Mouse (Mus musculus): ENCODE measurements at regions not wholly inside any gene's neighbourhood (a gene's known extent, or its start where the extent isn't known, plus 50 kb on each side); places are given as distances from the start of the nearest gene placed in this dataset.

GRCm38 (mm10) chr13:47298010-47298409 is 175.6 kb downstream of the Rnf144b start:
- DNase-seq: no peak

GRCm38 (mm10) chr13:47300486-47300885 is 178.0 kb downstream of the Rnf144b start:
- no peak for DNase-seq

GRCm38 (mm10) chr13:47301070-47301469 is 178.6 kb downstream of the Rnf144b start:
- peak; percentile 1 to 10 for DNase-seq

GRCm38 (mm10) chr13:47309492-47309891 is 187.0 kb downstream of the Rnf144b start:
- DNase-seq: no peak

GRCm38 (mm10) chr13:47310751-47311202 is 188.3 kb downstream of the Rnf144b start:
- DNase-seq: no peak

GRCm38 (mm10) chr13:47319549-47319948 is 197.1 kb downstream of the Rnf144b start:
- no peak for DNase-seq

GRCm38 (mm10) chr13:47321876-47322275 is 199.4 kb downstream of the Rnf144b start:
- no peak for DNase-seq

GRCm38 (mm10) chr13:47335996-47336684 is 213.7 kb downstream of the Rnf144b start:
- DNase-seq: no peak

- DNase-seq: no peak
These were observed 214.5 kb downstream of the Rnf144b start for GRCm38 (mm10) chr13:47336865-47337441.

- DNase-seq: no peak
These were observed 217.0 kb downstream of the Rnf144b start for GRCm38 (mm10) chr13:47339411-47339810.

- DNase-seq: no peak
These were observed 219.9 kb downstream of the Rnf144b start for GRCm38 (mm10) chr13:47342361-47342760.

GRCm38 (mm10) chr13:47345576-47345975 is 223.1 kb downstream of the Rnf144b start:
- peak in 1 of 2 experiments; percentile 11 for DNase-seq

GRCm38 (mm10) chr13:47347835-47348234 is 225.4 kb downstream of the Rnf144b start:
- no peak for DNase-seq

GRCm38 (mm10) chr13:47348517-47349145 is 226.2 kb downstream of the Rnf144b start:
- DNase-seq: peak; percentile 49 to 86

- DNase-seq: no peak
These were observed 232.0 kb downstream of the Rnf144b start for GRCm38 (mm10) chr13:47354446-47354845.

GRCm38 (mm10) chr13:47355169-47355568 is 232.7 kb downstream of the Rnf144b start:
- DNase-seq: no peak

GRCm38 (mm10) chr13:47358986-47359385 is 236.5 kb downstream of the Rnf144b start:
- no peak for DNase-seq

- DNase-seq: no peak
These were observed 243.3 kb downstream of the Rnf144b start for GRCm38 (mm10) chr13:47365776-47366175.

GRCm38 (mm10) chr13:47368041-47368823 is 245.8 kb downstream of the Rnf144b start:
- DNase-seq: no peak

- no peak for DNase-seq
These were observed 252.1 kb downstream of the Rnf144b start for GRCm38 (mm10) chr13:47374583-47374982.

- no peak for DNase-seq
These were observed 268.6 kb downstream of the Rnf144b start for GRCm38 (mm10) chr13:47391023-47391422.

- DNase-seq: no peak
These were observed 275.4 kb downstream of the Rnf144b start for GRCm38 (mm10) chr13:47397726-47398350.

- DNase-seq: no peak
These were observed 276.5 kb downstream of the Rnf144b start for GRCm38 (mm10) chr13:47398976-47399375.

Measured in kidney, postnatal 36 days (tissue).